16 mouse cellular contexts compared by ENCODE assay signal in the genomic region with DNA sequence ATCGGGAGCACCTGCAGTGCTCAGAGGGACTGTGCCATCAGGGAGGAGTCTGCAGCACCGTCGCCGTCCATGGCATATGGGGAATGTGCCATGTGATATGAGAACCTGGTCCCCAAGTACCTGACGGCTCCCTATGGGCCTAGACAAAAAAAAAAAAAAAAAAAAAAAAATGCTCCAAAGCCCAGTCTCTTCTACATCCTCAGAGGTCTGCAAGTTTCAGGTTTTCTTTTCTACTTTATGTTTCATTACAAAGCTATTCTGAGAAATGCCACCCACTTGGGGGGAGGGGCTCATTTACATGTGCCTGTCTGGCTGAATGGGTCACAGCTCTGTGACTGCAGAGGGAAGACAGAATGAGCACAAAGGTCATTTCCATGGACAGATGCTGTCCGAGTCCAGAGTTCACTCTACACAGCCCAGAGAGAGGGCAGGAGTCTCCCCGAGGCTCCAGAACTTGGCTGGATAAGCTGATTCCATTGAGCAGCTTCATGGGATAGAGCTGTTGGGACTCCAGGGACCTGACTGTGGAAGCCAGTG.
A peak's percentile ranks its signal among the peaks of the same experiment; 100 is the strongest.
DNase-seq lines count a peak whose midpoint lies in the region; ATAC-seq lines count a peak whose summit lies in the region.
"Had no signal": no experiment of that assay in that cellular context is flagged by ENCODE, and none has a peak within 500 bp of the region (broad histone marks: within the 10 kb centered on the region; RNA-seq: fewer than 3 reads in every experiment).

No protein-coding gene starts in this region.

- DNase-seq in embryonic facial prominence, embryonic 14.5 days (ENCODE audit: low spot score): no peak
- DNase-seq in embryonic facial prominence, embryonic 10.5 days (ENCODE audit: low spot score): no peak
- peak; percentile 68 for DNase-seq in kidney, adult 18-20 months
- DNase-seq in kidney, postnatal 36 days: peak; percentile 84 to 91
- peak; percentile 60 for DNase-seq in retina, embryonic 14.5 days (ENCODE audit: low spot score)
- DNase-seq in frontal cortex, adult 2 months (ENCODE audit: extremely low spot score in 1 of 2, low spot score in 1 of 2): no peak
- DNase-seq in heart, postnatal 36 days: no peak
- DNase-seq in spleen, postnatal 14 days (ENCODE audit: low spot score in 2 of 2): no peak
- DNase-seq: cerebellum, adult 8-10 months; gastrocnemius, postnatal 14 days; lung, embryonic 14.5 days had no signal

- no peaks in the 10 kb centered on the region for H3K27me3 ChIP-seq in embryonic facial prominence, embryonic 14.5 days (replicated peaks; ENCODE audit: control insufficient read depth, insufficient read depth, low read length)
- no peaks in the 10 kb centered on the region for H3K27me3 ChIP-seq in embryonic facial prominence, embryonic 10.5 days (replicated peaks; ENCODE audit: low read depth, poor library complexity, severe bottlenecking)
- H3K27me3 ChIP-seq: embryonic facial prominence, embryonic 12.5 days; hindbrain, embryonic 15.5 days; megakaryocyte, embryonic 14.5 days had no signal

- no peak overlapping the region for H3K4me3 ChIP-seq in embryonic facial prominence, embryonic 14.5 days (ENCODE audit: low read depth, low read length)
- no peak overlapping the region for H3K4me3 ChIP-seq in embryonic facial prominence, embryonic 10.5 days
- H3K4me3 ChIP-seq: embryonic facial prominence, embryonic 12.5 days; hindbrain, embryonic 15.5 days; megakaryocyte, embryonic 14.5 days had no signal

- peak; percentile 66; the same call in 1 of the 2 replicates for ATAC-seq in embryonic facial prominence, embryonic 14.5 days (ENCODE audit: low read depth)

- no peak overlapping the region for H3K9ac ChIP-seq in embryonic facial prominence, embryonic 14.5 days (ENCODE audit: low read depth, low read length)
- H3K9ac ChIP-seq: embryonic facial prominence, embryonic 12.5 days; hindbrain, embryonic 15.5 days; lung, embryonic 14.5 days had no signal

- H3K36me3 ChIP-seq in embryonic facial prominence, embryonic 14.5 days (ENCODE audit: control insufficient read depth, insufficient read depth, low read length): no peaks in the 10 kb centered on the region
- H3K36me3 ChIP-seq in embryonic facial prominence, embryonic 10.5 days (replicated peaks): no peaks in the 10 kb centered on the region
- H3K36me3 ChIP-seq: embryonic facial prominence, embryonic 12.5 days; G1E; hindbrain, embryonic 15.5 days had no signal

- no peak overlapping the region for H3K4me2 ChIP-seq in embryonic facial prominence, embryonic 14.5 days (ENCODE audit: low read depth, low read length)
- H3K4me2 ChIP-seq: embryonic facial prominence, embryonic 12.5 days; heart, embryonic 11.5 days; hindbrain, embryonic 15.5 days; lung, embryonic 14.5 days had no signal

- no peaks in the 10 kb centered on the region for H3K4me1 ChIP-seq in embryonic facial prominence, embryonic 14.5 days (ENCODE audit: control insufficient read depth, insufficient read depth, low read length)
- peaks cover 37% of the 10 kb centered on the region for H3K4me1 ChIP-seq in embryonic facial prominence, embryonic 10.5 days

- intact Hi-C loops in heart, postnatal 36 days (cut with DNase I): no loop called here

- no peak overlapping the region for H3K27ac ChIP-seq in embryonic facial prominence, embryonic 14.5 days (replicated peaks; ENCODE audit: low read depth, low read length)
- H3K27ac ChIP-seq in embryonic facial prominence, embryonic 10.5 days (replicated peaks): no peak overlapping the region
- H3K27ac ChIP-seq: embryonic facial prominence, embryonic 12.5 days; hindbrain, embryonic 15.5 days had no signal

- 68% methylated on average over 7 of the region's 7 CpGs for WGBS in embryonic facial prominence, embryonic 14.5 days
- 76% methylated on average over 7 of the region's 7 CpGs for WGBS in embryonic facial prominence, embryonic 10.5 days

- H3K9me3 ChIP-seq in embryonic facial prominence, embryonic 14.5 days (ENCODE audit: control insufficient read depth, low read length): no peaks in the 10 kb centered on the region
- H3K9me3 ChIP-seq in embryonic facial prominence, embryonic 10.5 days: no peaks in the 10 kb centered on the region
- H3K9me3 ChIP-seq: embryonic facial prominence, embryonic 12.5 days; hindbrain, embryonic 15.5 days; megakaryocyte, embryonic 14.5 days had no signal

Comparison
In these comparisons a context has a peak if more than half of its experiments do, and no peak if none do; other contexts are left out.
1. DNase-seq: peak in kidney, adult 18-20 months (single experiment), kidney, postnatal 36 days (2 of 2) and retina, embryonic 14.5 days (single experiment); none in embryonic facial prominence, embryonic 14.5 days (single experiment), embryonic facial prominence, embryonic 10.5 days (single experiment), frontal cortex, adult 2 months (0 of 2), heart, postnatal 36 days (0 of 2) and spleen, postnatal 14 days (0 of 2).